Mouse (Mus musculus) spleen, adult 2 months (tissue): ENCODE measurements at regions not wholly inside any gene's neighbourhood (a gene's known extent, or its start where the extent isn't known, plus 50 kb on each side); places are given as distances from the start of the nearest gene placed in this dataset.

ENCODE experiments used
- CTCF ChIP-seq: fragments of 200-500 bp; IDR thresholded peaks from 2 replicates; pipeline ENCODE4 v1.5.1; 2011; ENCODE audit warnings: mild to moderate bottlenecking, inconsistent platforms; ENCODE audit not compliant: insufficient read depth, insufficient read length, insufficient replicate concordance; ENCODE audit errors: extremely low read depth
- POLR2A ChIP-seq: fragments of 200-500 bp; IDR thresholded peaks from 2 replicates; pipeline ENCODE4 v1.6.1; 2011; ENCODE audit warnings: low read depth, low read length, inconsistent platforms

- TF ChIP-seq CTCF (no peak), POLR2A (no peak)
These were observed 720.4 kb upstream of the Adam24 start for GRCm38 (mm10) chr8:39954497-39954896.
